Mouse (Mus musculus) hindbrain, postnatal 0 days (tissue): ENCODE results near the gene Plekhg6. TPM values are rescaled to one million over a fixed set of nuclear protein-coding genes. Genes with fewer than 3 reads are reported as not detected.

Experiments used
- ATAC-seq: fragments of 200-750 bp; cut with Nextera tagmentation; 2 replicates; pipeline ENCODE4 v1.8.0; 2017; ENCODE audit warnings: mild to moderate bottlenecking, moderate TSS enrichment, moderate library complexity
- DNase-seq: peaks from one replicate; pipeline ENCODE4 v3.0.0-alpha.2; 2015; ENCODE audit warnings: low spot score
- H3K27ac ChIP-seq: fragments of 300-500 bp; sonication (generic); 2 replicates; pipeline ENCODE4 v1.5.1; 2014; ENCODE audit warnings: mild to moderate bottlenecking
- H3K27me3 ChIP-seq: fragments of 300-500 bp; sonication (generic); 2 replicates; pipeline ENCODE4 v1.6.1; 2014; ENCODE audit warnings: low read length, mixed read lengths; ENCODE audit not compliant: insufficient read depth
- H3K36me3 ChIP-seq: fragments of 300-500 bp; sonication (generic); 2 replicates; pipeline ENCODE4 v1.6.1; 2014; ENCODE audit warnings: low read length, mixed read lengths; ENCODE audit not compliant: insufficient read depth
- H3K4me1 ChIP-seq: fragments of 300-500 bp; sonication (generic); 2 replicates; pipeline ENCODE4 v1.6.1; 2014; ENCODE audit warnings: antibody characterized with exemption, low read length, mixed read lengths; ENCODE audit not compliant: insufficient read depth
- H3K4me2 ChIP-seq: fragments of 300-500 bp; sonication (generic); 2 replicates; pipeline ENCODE4 v1.6.1; 2014; ENCODE audit warnings: low read depth, mild to moderate bottlenecking, low read length, moderate library complexity, mixed read lengths
- H3K4me3 ChIP-seq: fragments of 300-500 bp; sonication (generic); 2 replicates; pipeline ENCODE4 v1.5.1; 2014; ENCODE audit warnings: low read length
- H3K9ac ChIP-seq: fragments of 300-500 bp; sonication (generic); replicated peaks from 2 replicates; pipeline ENCODE4 v1.6.1; 2014; ENCODE audit warnings: mild to moderate bottlenecking, low read length, moderate library complexity, mixed read lengths
- H3K9me3 ChIP-seq: fragments of 300-500 bp; sonication (generic); 2 replicates; pipeline ENCODE4 v1.6.1; 2016; ENCODE audit warnings: low read length, mixed read lengths
- CTCF ChIP-seq: IDR thresholded peaks from 2 replicates; pipeline ENCODE4 v1.5.1; 2016; ENCODE audit warnings: antibody characterized with exemption, control low read depth, low read depth
- WGBS: fragments of 180-500 bp; shearing (Covaris S2); extraction: QIAGEN DNeasy Blood & Tissue Kit; methylation state at CpG from one replicate; pipeline ENCODE4 v1.1.7; 2014; 5-methylcytosine and 5-hydroxymethylcytosine counted together
- polyA plus RNA-seq: library from polyadenylated mRNA; unstranded; fragments of >200 nt; fragmentation: Nextera tagmentation; extraction: Ambion mirVana; gene quantifications from 2 replicates; pipeline ENCODE4 v1.2.1, GENCODE M21; 2015
- total RNA-seq: library from RNA; depleted of rRNA; stranded (reverse); fragments of >200 nt; gene quantifications from 2 replicates; pipeline ENCODE4 v1.2.3, GENCODE M21; 2014

Gene Plekhg6
- total and polyA plus RNA-seq, 2 experiments from 2014 or later, result 0.68 to 0.74 TPM

DNA sequence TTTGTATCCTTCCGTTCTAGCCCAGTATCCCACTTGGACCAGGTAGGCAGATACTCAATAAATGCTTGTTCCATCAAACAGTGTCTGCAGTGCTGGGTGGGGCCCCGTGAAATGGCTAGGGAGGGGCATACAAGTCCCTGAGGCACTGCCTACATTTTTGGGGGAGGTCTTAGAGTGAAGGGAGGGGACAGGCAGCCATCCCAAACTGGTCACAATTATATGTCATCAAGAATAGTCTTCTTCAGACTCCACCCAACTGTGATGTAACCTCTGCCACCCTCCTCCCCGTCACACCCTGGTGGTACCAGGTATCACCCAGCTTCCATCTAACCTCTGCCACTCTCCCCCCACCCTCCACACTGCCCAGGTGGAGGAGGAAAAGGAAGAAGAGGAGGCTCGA lies 35.7 kb downstream of the Plekhg6 start:
- no peak for ATAC-seq
- Histone ChIP-seq H3K27ac (no peak overlapping the region), H3K9ac (no peak overlapping the region), H3K9me3 (no peaks in the 10 kb centered on the region), H3K4me3 (no peak overlapping the region), H3K27me3 (no peaks in the 10 kb centered on the region), H3K4me1 (no peaks in the 10 kb centered on the region), H3K36me3 (no peaks in the 10 kb centered on the region), H3K4me2 (no peak overlapping the region)
- WGBS, result 76% methylated on average over 4 of the region's 4 CpGs
- no peak for DNase-seq
- TF ChIP-seq CTCF, result no peak

DNA sequence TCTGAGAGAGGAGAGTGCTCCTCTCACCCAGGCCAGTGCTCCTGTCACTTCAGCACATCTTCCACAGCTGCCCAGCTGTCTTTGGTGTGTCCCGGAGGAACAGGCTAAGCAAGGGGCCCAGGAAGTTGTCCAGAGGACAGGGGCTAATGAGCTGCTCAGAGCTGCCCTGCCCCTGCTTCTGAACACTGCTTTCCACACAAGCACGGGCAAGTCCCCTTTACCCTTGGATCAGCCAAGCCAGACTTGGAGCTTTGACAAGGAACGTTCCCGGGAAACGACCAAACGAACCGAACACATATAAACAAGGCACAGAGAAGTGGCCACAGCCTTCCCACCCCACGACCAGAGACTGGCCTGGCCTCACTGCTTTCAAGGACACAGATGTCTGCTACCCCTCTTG lies 36.5 kb downstream of the Plekhg6 start:
- no peaks in the 10 kb centered on the region for H3K4me1 ChIP-seq
- no peak overlapping the region for H3K4me2 ChIP-seq
- no peaks in the 10 kb centered on the region for H3K36me3 ChIP-seq
- H3K9ac ChIP-seq, result no peak overlapping the region
- H3K9me3 ChIP-seq, result no peaks in the 10 kb centered on the region
- DNase-seq (peak; percentile 37), ATAC-seq (no peak)
- no peak overlapping the region for H3K4me3 ChIP-seq
- TF ChIP-seq CTCF, result no peak
- H3K27me3 ChIP-seq, result no peaks in the 10 kb centered on the region
- H3K27ac ChIP-seq, result no peak overlapping the region
- WGBS, result 35% methylated on average over 8 of the region's 8 CpGs

DNA sequence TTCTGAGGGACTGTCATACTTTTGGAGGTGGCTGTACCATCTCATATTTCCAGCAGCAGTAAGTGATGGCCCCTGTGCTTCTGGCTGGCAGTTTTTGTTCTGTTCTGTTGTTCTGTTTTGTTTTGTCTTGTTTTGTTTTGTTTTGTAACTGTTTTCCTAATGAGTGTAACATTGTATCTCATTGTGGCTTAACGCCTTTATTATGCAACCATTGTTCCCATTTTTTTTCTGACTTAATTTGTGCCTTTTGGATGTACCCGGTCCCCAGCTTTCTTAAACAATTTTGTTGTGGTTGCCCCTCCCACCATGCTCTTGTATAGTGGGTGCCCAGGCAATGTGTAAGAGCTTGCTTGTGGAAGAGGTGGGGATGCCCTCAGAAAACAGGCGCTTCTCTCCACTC lies 38.4 kb downstream of the Plekhg6 start:
- no peak overlapping the region for H3K4me3 ChIP-seq
- H3K27me3 ChIP-seq, result no peaks in the 10 kb centered on the region
- no peak overlapping the region for H3K9ac ChIP-seq
- TF ChIP-seq CTCF, result no peak
- no peak for DNase-seq
- H3K9me3 ChIP-seq, result no peaks in the 10 kb centered on the region
- no peak for ATAC-seq
- no peaks in the 10 kb centered on the region for H3K36me3 ChIP-seq
- 45% methylated on average over 3 of the region's 3 CpGs for whole genome bisulfite sequencing
- H3K4me2 ChIP-seq, result no peak overlapping the region
- H3K4me1 ChIP-seq, result no peaks in the 10 kb centered on the region
- no peak overlapping the region for H3K27ac ChIP-seq

DNA sequence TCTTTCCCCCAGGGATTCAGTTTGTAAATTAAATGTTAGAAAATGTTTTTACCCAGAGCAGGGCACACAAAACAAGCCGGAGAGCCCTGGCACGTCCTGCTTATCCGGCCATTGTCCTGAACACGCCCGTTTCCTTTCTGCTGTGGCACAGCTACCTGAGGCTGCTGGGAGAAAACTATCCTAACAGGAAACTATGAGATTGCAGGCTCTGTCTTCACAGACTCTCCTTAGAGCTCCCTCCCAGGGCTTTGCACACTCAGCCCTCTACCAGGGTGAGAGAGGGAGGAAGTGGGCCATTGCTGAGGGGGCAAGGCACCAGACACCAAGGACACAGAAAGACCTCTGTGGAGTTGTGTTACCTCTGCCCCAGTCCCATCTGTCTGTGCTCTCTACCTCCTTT lies 40.3 kb downstream of the Plekhg6 start:
- H3K4me3 ChIP-seq, result no peak overlapping the region

DNA sequence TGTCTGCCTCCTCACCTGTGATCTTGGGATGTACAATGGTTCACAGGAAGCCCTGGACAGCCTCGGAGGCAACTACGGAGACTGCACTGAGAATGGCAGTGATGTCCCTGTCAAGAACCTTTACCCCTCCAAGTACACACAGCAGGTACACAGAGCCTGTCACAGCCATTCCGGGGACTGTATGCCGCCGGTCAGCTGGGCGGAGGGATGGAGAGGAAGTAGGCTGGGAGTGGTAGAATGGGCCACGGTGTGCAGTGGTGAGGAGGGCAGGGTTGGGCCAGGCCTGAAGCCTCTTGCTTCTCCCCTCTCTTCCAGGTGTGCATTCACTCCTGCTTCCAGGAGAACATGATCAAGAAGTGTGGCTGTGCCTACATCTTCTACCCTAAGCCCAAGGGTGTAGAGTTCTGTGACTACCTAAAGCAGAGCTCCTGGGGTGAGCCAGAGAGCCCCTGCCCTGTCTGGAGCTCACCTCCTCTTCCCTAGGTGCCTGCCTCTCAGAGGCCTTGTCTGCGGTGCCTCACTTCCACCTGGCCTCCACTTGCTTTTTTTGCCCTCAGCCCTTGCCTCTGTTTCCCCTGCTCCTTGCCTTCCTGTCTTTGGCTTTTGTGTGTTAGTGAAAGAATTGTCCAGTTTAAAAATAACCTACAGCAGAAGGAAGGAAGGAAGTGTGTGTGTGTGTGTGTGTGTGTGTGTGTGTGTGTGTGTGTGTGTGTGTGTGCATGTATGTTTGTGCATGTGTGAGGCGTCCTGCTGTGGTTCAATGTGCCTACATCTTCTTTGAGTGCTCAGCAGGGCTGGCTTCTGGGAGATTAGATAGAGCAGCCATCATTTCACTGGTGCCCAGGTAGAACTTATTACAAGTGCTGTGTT lies 41.6 kb downstream of the Plekhg6 start:
- H3K9me3 ChIP-seq, result no peaks in the 10 kb centered on the region
- no peak overlapping the region for H3K4me3 ChIP-seq
- H3K27me3 ChIP-seq, result no peaks in the 10 kb centered on the region
- 69% methylated on average over 9 of the region's 9 CpGs for WGBS
- no peaks in the 10 kb centered on the region for H3K4me1 ChIP-seq
- DNase-seq (no peak), ATAC-seq (no peak)
- no peak overlapping the region for H3K4me2 ChIP-seq
- H3K36me3 ChIP-seq, result no peaks in the 10 kb centered on the region
- no peak overlapping the region for H3K27ac ChIP-seq
- TF ChIP-seq CTCF, result no peak
- H3K9ac ChIP-seq, result no peak overlapping the region

More for the DNA sequence above, 40.3 kb downstream of the Plekhg6 start:
- WGBS, result 73% methylated on average over 5 of the region's 5 CpGs
- ATAC-seq (no peak), DNase-seq (no peak)
- Histone ChIP-seq H3K4me2 (no peak overlapping the region), H3K27me3 (no peaks in the 10 kb centered on the region), H3K4me1 (no peaks in the 10 kb centered on the region), H3K36me3 (no peaks in the 10 kb centered on the region), H3K9me3 (no peaks in the 10 kb centered on the region), H3K27ac (no peak overlapping the region), H3K9ac (no peak overlapping the region)
- no peak for TF ChIP-seq CTCF

DNA sequence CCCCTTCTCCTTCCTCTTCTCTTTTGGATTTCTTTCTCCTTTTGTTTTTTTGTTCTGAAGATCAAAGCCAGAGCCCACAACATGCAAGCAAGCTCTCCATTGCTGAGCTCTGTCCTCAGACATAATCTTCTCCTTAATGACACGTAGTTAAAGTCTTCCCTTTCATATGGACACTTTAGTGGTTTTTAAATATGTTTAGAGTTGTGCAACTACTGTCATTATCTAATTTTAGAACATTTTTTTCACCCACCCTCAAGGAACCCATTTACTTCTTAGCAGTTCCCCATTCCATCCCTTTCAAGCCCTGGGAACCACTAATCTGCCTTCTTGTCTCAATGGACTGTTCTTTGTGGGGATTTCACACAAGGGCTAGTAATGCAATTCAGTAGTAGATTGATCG lies 46.2 kb downstream of the Plekhg6 start:
- H3K27me3 ChIP-seq, result no peaks in the 10 kb centered on the region
- no peak overlapping the region for H3K4me2 ChIP-seq
- DNase-seq, result no peak
- no peak overlapping the region for H3K9ac ChIP-seq
- no peak for ATAC-seq
- TF ChIP-seq CTCF, result no peak
- no peaks in the 10 kb centered on the region; the same call in 1 of the 2 replicates for H3K4me1 ChIP-seq
- no peaks in the 10 kb centered on the region for H3K36me3 ChIP-seq
- WGBS, result 70% methylated on average over 2 of the region's 2 CpGs
- no peaks in the 10 kb centered on the region for H3K9me3 ChIP-seq
- no peak overlapping the region for H3K27ac ChIP-seq
- H3K4me3 ChIP-seq, result no peak overlapping the region
